Mouse (Mus musculus) heart, adult 10 weeks (tissue): ENCODE results near the gene Slc16a10. TPM values are rescaled to one million over a fixed set of nuclear protein-coding genes. Genes with fewer than 3 reads are reported as not detected.

Source experiments
- polyA plus RNA-seq: library from polyadenylated mRNA; stranded (reverse); fragments of 350-450 nt; fragmentation: Illumina TruSeq; extraction: RNeasy Lipid Tissue Mini Kit (QIAGEN cat#74804); gene quantifications from one replicate; pipeline ENCODE4 v1.2.3, GENCODE M21; 2014; ENCODE audit warnings: low read depth, low replicate concordance

Gene Slc16a10
- 14.8 TPM for polyA plus RNA-seq

DNA sequence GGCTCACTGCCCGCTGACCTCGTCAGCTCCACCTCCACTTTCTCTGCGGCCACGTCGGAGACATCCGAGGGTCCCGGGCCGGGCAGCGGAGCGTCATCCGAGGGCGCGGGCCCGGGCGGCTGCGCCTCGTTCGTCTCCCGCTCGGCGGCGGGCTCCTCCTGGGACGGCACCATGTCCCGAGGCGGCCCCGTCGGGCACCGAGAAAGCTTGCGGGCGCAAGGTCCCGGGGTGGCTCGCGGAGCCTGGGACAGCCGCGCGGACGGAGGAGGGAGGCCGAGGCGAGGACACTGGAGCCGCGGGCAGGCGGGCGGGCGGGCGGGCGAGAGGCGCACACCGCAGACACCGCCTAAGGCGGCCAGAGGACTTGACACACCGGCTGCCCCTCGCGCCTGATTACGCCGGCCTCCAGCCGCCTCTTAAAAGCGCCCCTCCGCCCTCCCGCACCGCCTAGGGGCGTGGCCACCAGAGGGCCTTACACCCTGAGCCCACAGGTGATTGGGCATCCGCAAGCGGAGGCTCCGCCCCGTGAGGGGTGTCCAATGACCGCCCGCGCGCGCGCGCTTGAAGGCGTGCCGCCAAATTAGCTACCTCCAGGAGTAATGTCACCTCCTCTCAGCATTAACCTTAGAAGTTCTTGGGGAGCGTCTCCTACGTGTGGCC is at the start of gene Slc16a10:
TSS of gene Slc16a10 (minus strand) at position 395 of the 660 bp plus-strand sequence.

DNA sequence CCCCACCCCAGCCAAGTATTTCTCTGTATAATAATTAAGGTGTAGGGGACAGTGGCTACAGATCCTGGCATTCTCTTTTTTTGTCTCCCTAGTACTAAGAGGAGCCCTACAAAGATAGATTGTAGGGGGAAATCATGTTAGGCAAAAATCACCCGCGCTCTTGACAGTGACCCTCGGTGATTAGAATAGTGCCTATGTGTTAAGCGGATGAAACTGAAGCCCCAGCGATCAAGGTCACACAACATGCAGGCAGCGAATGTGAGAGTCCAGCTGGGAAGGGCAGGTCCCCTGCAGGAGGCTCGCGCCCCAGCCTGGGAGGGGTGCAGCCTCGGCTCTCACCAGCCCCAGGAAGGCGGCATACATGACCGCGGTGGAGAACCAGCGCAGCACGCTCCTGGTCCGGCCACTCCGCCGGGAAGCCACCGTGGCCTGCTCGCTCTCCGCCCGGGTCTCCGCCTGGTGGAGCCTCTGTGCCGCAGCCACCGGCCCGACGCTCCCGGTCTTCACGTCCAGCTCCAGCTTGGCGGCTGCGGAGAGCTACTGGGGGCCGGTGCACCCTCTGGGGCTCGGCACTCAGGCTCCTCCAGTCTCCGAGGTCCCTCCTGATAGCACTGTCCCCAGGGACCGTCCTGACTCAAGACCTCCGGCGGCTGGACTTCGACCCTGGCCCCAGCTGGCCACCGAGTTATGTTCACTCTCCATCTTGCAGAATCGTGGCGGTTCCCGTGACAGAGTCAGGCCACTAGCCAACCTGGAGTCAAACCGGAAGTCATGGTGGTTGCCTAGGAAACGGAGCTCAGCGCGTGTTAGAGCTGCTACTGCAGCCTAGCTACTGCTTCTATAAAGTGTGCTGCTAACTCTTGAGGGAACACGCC is 117.3 kb downstream of the Slc16a10 start, which contains the start of gene Mfsd4b1:
TSS of gene Mfsd4b1 (minus strand) at position 715 of the 875 bp plus-strand sequence.

DNA sequence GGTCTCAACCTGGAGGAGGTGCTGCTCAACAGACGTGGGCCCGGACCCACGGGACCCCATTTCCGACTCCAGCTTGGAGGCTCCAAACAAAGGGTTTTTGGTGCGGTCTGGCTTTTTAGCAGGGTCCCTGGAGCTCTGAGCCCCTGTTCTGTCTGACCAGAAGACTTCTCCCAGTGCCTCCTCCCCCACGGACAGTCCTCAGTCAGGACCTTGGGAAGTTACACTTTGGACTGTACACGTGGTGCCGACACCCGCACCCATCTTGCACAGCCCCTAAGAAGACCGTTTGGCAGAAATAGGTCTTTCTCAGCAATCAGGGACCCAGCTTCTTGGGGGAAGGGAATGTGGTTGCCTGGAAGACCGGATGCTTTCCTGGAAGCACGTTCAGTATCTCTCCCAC is 155.6 kb downstream of the Slc16a10 start, which contains the start of gene Mfsd4b5:
TSS of gene Mfsd4b5 (minus strand) at position 181 of the 400 bp plus-strand sequence.

Other genes starting within 250 kb of the Slc16a10 start
- 4.0 TPM for gene Mfsd4b4, start 243.0 kb downstream of the Slc16a10 start, polyA plus RNA-seq
- gene Mfsd4b2, start 215.3 kb downstream of the Slc16a10 start, polyA plus RNA-seq: not detected
- gene Mfsd4b3, start 182.1 kb downstream of the Slc16a10 start, polyA plus RNA-seq: 6.9 TPM
- 0.79 TPM for gene Mfsd4b5, start 155.6 kb downstream of the Slc16a10 start, polyA plus RNA-seq
- 3.0 TPM for gene Mfsd4b1, start 117.0 kb downstream of the Slc16a10 start, polyA plus RNA-seq
- 19.5 TPM for gene Rpf2, start 104.8 kb upstream of the Slc16a10 start, polyA plus RNA-seq
- gene Gtf3c6, start 115.8 kb upstream of the Slc16a10 start, polyA plus RNA-seq: 31.1 TPM
- 137 TPM for gene Amd1, start 159.9 kb upstream of the Slc16a10 start, polyA plus RNA-seq
- gene Cdk19, start 197.3 kb upstream of the Slc16a10 start, polyA plus RNA-seq: 11.0 TPM